Mouse (Mus musculus) midbrain, embryonic 11.5 days (tissue): Measurements from ENCODE around the gene Smpdl3b. TPM values are rescaled to one million over a fixed set of nuclear protein-coding genes. Genes with fewer than 3 reads are reported as not detected.

Experiments used
- polyA plus RNA-seq: library from polyadenylated mRNA; unstranded; fragments of >200 nt; fragmentation: Nextera tagmentation; extraction: Ambion mirVana; gene quantifications from 2 replicates; pipeline ENCODE4 v1.2.1, GENCODE M21; 2014

The Smpdl3b gene
- polyA plus RNA-seq, 1 experiment from 2014 or later = 2.4 TPM

Other genes starting within 250 kb of the Smpdl3b start
- gene Sesn2, start 246.8 kb downstream of the Smpdl3b start, polyA plus RNA-seq = 4.9 and 5.1 TPM in 2 replicates
- gene Atpif1, start 223.6 kb downstream of the Smpdl3b start, polyA plus RNA-seq = 1,016 and 1,079 TPM in 2 replicates
- gene Dnajc8, start 221.7 kb downstream of the Smpdl3b start, polyA plus RNA-seq = 228 and 245 TPM in 2 replicates
- 0.31 and 0.63 TPM in 2 replicates for gene Ptafr, start 193.2 kb downstream of the Smpdl3b start, polyA plus RNA-seq
- 26.4 and 26.8 TPM in 2 replicates for gene Eya3, start 118.3 kb downstream of the Smpdl3b start, polyA plus RNA-seq
- 3.5 and 4.5 TPM in 2 replicates for gene Xkr8, start 24.7 kb downstream of the Smpdl3b start, polyA plus RNA-seq
- gene Rpa2, start 11.1 kb upstream of the Smpdl3b start, polyA plus RNA-seq = 164 TPM in 2 replicates
- gene Themis2, start 39.1 kb upstream of the Smpdl3b start, polyA plus RNA-seq = 1.1 TPM in 2 replicates
- 118 and 119 TPM in 2 replicates for gene Ppp1r8, start 85.9 kb upstream of the Smpdl3b start, polyA plus RNA-seq
- gene Stx12, start 127.3 kb upstream of the Smpdl3b start, polyA plus RNA-seq = 96.4 and 99.8 TPM in 2 replicates
- gene Fam76a, start 165.3 kb upstream of the Smpdl3b start, polyA plus RNA-seq = 30.1 and 31.7 TPM in 2 replicates
- not detected in 2 replicates for gene Fgr, start 216.8 kb upstream of the Smpdl3b start, polyA plus RNA-seq